Mouse (Mus musculus) lung, embryonic 14.5 days (tissue): ENCODE measurements around the gene Bcl2l12. TPM values are rescaled to one million over a fixed set of nuclear protein-coding genes. Genes with fewer than 3 reads are reported as not detected.

ENCODE experiments used
- ATAC-seq: fragments of 200-750 bp; cut with Nextera tagmentation; 2 replicates; pipeline ENCODE4 v1.8.0; 2017; ENCODE audit warnings: mild to moderate bottlenecking, moderate TSS enrichment, moderate library complexity; ENCODE audit not compliant: insufficient read depth
- DNase-seq: peaks from one replicate; pipeline ENCODE4 v3.0.0-alpha.2; 2015
- H3K27ac ChIP-seq: fragments of 300-500 bp; sonication (generic); 2 replicates; pipeline ENCODE4 v1.5.1; 2014; ENCODE audit warnings: low read depth, mild to moderate bottlenecking, moderate library complexity
- H3K27me3 ChIP-seq: fragments of 300-500 bp; sonication (generic); 2 replicates; pipeline ENCODE4 v1.6.1; 2014; ENCODE audit warnings: low read length, control low read depth; ENCODE audit not compliant: insufficient read depth
- H3K36me3 ChIP-seq: fragments of 300-500 bp; sonication (generic); 2 replicates; pipeline ENCODE4 v1.6.1; 2014; ENCODE audit warnings: control low read depth; ENCODE audit not compliant: insufficient read depth
- H3K4me1 ChIP-seq: fragments of 300-500 bp; sonication (generic); 2 replicates; pipeline ENCODE4 v1.6.1; 2014; ENCODE audit warnings: antibody characterized with exemption, control low read depth; ENCODE audit not compliant: insufficient read depth
- H3K4me2 ChIP-seq: fragments of 300-500 bp; sonication (generic); 2 replicates; pipeline ENCODE4 v1.6.1; 2014; ENCODE audit warnings: mild to moderate bottlenecking
- H3K4me3 ChIP-seq: fragments of 300-500 bp; sonication (generic); 2 replicates; pipeline ENCODE4 v1.5.1; 2014; ENCODE audit warnings: low read depth, low read length
- H3K9ac ChIP-seq: fragments of 300-500 bp; sonication (generic); 2 replicates; pipeline ENCODE4 v1.6.1; 2014
- H3K9me3 ChIP-seq: fragments of 300-500 bp; sonication (generic); 2 replicates; pipeline ENCODE4 v1.6.1; 2016; ENCODE audit warnings: low read depth, low read length, control low read depth
- CTCF ChIP-seq: IDR thresholded peaks from 2 replicates; pipeline ENCODE4 v1.5.1; 2016; ENCODE audit warnings: antibody characterized with exemption, low read depth
- WGBS: fragments of 180-500 bp; shearing (Covaris S2); extraction: QIAGEN DNeasy Blood & Tissue Kit; methylation state at CpG from one replicate; pipeline ENCODE4 v1.1.7; 2014; 5-methylcytosine and 5-hydroxymethylcytosine counted together
- polyA plus RNA-seq: library from polyadenylated mRNA; unstranded; fragments of >200 nt; fragmentation: Nextera tagmentation; extraction: Ambion mirVana; gene quantifications from 2 replicates; pipeline ENCODE4 v1.2.1, GENCODE M21; 2014

Bcl2l12 gene
- polyA plus RNA-seq, 1 experiment from 2014 or later: 76.9 TPM

GRCm38 (mm10) chr7:44966638-44967037 is 31.9 kb downstream of the Bcl2l12 start:
- Histone ChIP-seq H3K27ac (no peak overlapping the region), H3K27me3 (no peaks in the 10 kb centered on the region), H3K4me1 (no peaks in the 10 kb centered on the region), H3K9me3 (no peaks in the 10 kb centered on the region), H3K4me2 (no peak overlapping the region), H3K36me3 (peaks cover 19% of the 10 kb centered on the region; the same call in 1 of the 2 replicates), H3K4me3 (no peak overlapping the region), H3K9ac (no peak overlapping the region)
- DNase-seq (no peak), ATAC-seq (no peak)
- TF ChIP-seq CTCF: 0 out of 2 replicates have a peak, but pooled peaks have one; percentile 25
- 52% methylated on average over 15 of the region's 15 CpGs for WGBS

- Histone ChIP-seq H3K27me3 (no peaks in the 10 kb centered on the region), H3K9me3 (no peaks in the 10 kb centered on the region), H3K36me3 (peaks cover 24% of the 10 kb centered on the region; the same call in 1 of the 2 replicates), H3K4me3 (no peak overlapping the region), H3K4me1 (no peaks in the 10 kb centered on the region), H3K27ac (no peak overlapping the region), H3K4me2 (no peak overlapping the region), H3K9ac (no peak overlapping the region)
- TF ChIP-seq CTCF: no peak
- ATAC-seq (no peak), DNase-seq (no peak)
- WGBS: 73% methylated on average over 7 of the region's 7 CpGs
Observed at GRCm38 (mm10) chr7:44965975-44966374, 32.5 kb downstream of the Bcl2l12 start.

DNA sequence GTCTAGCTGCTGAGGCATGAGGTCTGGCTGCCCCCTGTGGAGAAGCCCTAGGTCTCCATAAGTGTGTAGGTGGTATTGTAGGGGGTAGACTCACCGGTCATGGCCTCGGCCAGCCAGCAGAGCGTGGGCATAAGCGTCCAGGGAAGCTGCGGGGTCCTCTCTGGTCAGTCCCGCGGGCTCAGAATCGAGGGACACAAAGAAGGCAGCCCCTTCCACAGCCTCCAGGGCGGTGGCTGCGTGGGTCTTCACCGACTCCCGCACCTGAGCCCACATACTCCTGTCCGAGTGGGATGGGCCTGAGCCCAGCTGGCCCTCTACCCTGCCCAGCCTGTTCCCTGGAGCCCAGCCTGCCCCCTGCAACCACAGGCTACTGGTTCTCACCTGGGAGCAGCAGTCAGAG is 33.5 kb downstream of the Bcl2l12 start:
- ATAC-seq: no peak
- TF ChIP-seq CTCF: no peak
- Histone ChIP-seq H3K9ac (no peak overlapping the region), H3K9me3 (no peaks in the 10 kb centered on the region), H3K4me2 (no peak overlapping the region), H3K36me3 (peaks cover 24% of the 10 kb centered on the region; the same call in 1 of the 2 replicates), H3K4me1 (no peaks in the 10 kb centered on the region), H3K4me3 (no peak overlapping the region), H3K27me3 (no peaks in the 10 kb centered on the region), H3K27ac (no peak overlapping the region)
- DNase-seq: no peak
- WGBS: 95% methylated on average over 13 of the region's 13 CpGs

- H3K27me3 ChIP-seq: no peaks in the 10 kb centered on the region
- no peak for DNase-seq
- H3K36me3 ChIP-seq: peaks cover 24% of the 10 kb centered on the region; the same call in 1 of the 2 replicates
- no peak overlapping the region for H3K4me2 ChIP-seq
- no peak for TF ChIP-seq CTCF
- no peak overlapping the region for H3K9ac ChIP-seq
- no peak for ATAC-seq
- no peaks in the 10 kb centered on the region for H3K4me1 ChIP-seq
- no peak overlapping the region for H3K4me3 ChIP-seq
- H3K27ac ChIP-seq: no peak overlapping the region
- no peaks in the 10 kb centered on the region for H3K9me3 ChIP-seq
- WGBS: 88% methylated on average over 5 of the region's 5 CpGs
Observed at GRCm38 (mm10) chr7:44962831-44963230, 35.7 kb downstream of the Bcl2l12 start.

GRCm38 (mm10) chr7:44962337-44962736 is 36.2 kb downstream of the Bcl2l12 start:
- DNase-seq: no peak
- ATAC-seq: no peak
- Histone ChIP-seq H3K27me3 (no peaks in the 10 kb centered on the region), H3K27ac (no peak overlapping the region), H3K4me2 (no peak overlapping the region), H3K4me1 (no peaks in the 10 kb centered on the region), H3K9ac (no peak overlapping the region), H3K9me3 (no peaks in the 10 kb centered on the region), H3K36me3 (peaks cover 24% of the 10 kb centered on the region; the same call in 1 of the 2 replicates), H3K4me3 (no peak overlapping the region)
- 64% methylated on average over 8 of the region's 8 CpGs for WGBS
- TF ChIP-seq CTCF: no peak

DNA sequence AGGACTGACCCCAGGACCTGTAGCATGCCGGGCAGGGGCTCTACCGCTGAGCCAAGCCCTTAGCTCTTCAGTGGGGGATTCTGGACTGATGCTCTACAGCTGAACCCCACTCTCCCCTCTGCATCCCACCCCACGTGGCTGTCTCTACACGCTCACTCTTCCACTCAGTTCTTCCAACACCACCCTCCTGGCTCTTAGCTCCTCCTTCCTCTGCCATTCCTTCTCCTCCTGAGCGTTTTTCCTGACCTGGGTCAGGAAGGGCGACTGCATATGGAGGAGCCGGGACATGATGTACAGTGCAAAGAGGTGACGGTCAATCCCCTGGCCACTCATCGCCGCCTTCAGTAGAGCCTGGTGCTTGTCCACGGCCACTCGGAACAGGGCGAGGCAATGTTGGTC is 38.0 kb downstream of the Bcl2l12 start:
- no peaks in the 10 kb centered on the region for H3K4me1 ChIP-seq
- H3K9me3 ChIP-seq: no peaks in the 10 kb centered on the region
- ATAC-seq (no peak), DNase-seq (no peak)
- H3K27ac ChIP-seq: no peak overlapping the region
- no peak for TF ChIP-seq CTCF
- H3K36me3 ChIP-seq: peaks cover 16% of the 10 kb centered on the region; the same call in 1 of the 2 replicates
- no peak overlapping the region for H3K4me2 ChIP-seq
- no peak overlapping the region for H3K9ac ChIP-seq
- WGBS: 88% methylated on average over 13 of the region's 13 CpGs
- H3K4me3 ChIP-seq: no peak overlapping the region
- no peaks in the 10 kb centered on the region for H3K27me3 ChIP-seq

DNA sequence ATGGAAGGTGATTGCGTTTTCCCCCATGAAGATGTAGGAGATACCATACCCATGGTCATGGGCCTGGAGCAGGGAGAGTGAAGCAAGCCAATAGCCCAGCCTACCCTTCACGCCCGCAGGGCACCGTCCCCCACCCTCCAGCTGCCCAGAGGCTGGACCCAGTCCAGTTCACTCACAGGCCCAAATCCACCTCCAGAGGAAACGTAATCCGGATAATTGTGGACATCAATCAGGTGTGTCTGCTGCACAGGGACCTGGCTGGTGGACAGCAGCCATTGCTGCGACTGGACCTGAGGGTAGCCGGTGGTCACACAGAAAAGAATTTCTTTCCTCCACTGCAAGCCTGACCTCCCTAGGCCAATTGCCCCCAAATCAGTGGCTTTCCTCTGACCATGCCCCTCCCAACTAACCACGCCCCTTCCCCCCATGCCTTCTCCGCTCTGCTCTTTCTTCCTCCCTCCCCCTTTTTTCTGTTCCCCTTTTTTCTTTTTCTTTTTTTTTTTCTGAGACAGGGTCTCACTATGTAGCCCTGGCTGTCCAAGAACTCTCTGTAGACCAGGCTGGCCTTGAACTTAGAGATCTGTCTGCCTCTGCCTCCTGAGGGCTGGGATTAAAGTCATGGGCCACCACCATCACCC is 38.5 kb downstream of the Bcl2l12 start:
- no peak overlapping the region for H3K4me2 ChIP-seq
- H3K36me3 ChIP-seq: peaks cover 16% of the 10 kb centered on the region; the same call in 1 of the 2 replicates
- no peak overlapping the region for H3K27ac ChIP-seq
- 85% methylated on average over 10 of the region's 10 CpGs for WGBS
- no peaks in the 10 kb centered on the region for H3K27me3 ChIP-seq
- H3K9ac ChIP-seq: no peak overlapping the region
- H3K4me1 ChIP-seq: no peaks in the 10 kb centered on the region
- ATAC-seq: no peak
- H3K4me3 ChIP-seq: no peak overlapping the region
- no peak for DNase-seq
- no peaks in the 10 kb centered on the region for H3K9me3 ChIP-seq
- no peak for TF ChIP-seq CTCF
